Mouse (Mus musculus): ENCODE data around the gene Ctnna3.

Ctnna3 gene

DNA sequence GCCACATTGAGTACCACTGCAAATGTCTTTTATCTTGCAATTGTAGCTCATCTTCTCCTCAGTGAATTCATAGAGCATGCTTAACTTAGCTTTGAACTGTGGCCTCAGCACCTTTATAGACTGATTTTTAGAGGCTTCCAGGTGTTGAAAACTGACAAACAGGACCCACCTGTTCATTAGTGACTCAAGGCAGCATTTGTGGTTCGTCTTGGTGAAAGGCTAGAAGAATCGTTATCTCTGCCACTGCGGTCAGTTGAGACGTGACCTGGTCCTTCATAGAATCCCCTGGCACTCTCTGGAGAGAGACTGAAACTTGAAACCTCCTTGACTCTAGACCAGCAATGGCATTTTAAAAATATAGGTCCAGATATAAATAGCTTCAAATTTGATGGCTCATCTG is 96.1 kb downstream of the Ctnna3 start:
- no peak for DNase-seq (ENCODE audit: low spot score)

DNA sequence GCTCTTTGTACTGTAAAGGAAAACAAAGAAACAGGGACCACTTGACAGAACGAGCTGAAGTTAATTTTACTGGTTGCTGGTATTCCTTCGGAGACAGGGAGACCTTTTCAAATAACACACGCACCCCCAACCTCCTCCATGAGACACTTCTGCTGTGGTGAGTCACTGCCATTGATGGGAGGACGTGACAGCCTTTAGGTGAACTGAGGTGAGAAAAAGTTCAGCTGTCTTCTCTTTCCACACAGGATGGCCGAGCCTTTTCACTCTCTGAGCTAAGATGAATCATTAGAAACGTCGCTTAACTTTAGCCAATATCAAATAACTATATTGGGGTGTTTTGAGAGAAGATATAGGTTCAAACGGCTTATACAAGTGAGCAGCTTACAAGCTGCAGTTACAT is 102.5 kb downstream of the Ctnna3 start:
- DNase-seq (ENCODE audit: low spot score) = no peak

DNA sequence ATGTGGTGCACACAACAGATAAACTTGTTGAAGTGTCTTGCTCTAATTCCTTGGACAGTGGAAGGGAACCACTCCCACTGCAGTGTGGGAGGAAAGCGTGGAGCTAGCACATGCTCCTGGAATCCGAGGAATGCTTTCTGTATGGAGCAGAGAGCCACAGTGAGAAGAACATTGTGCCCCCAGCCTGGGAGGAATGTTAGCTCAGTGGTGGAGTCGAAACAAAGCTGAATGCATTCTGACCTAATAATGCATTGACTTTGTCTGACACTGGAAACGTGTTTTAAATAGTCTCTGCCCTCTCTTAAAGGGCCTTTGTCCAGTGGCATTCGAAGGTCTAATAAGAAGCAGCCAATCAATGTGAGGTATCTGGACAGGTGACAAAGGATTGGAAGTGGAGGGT is 111.9 kb downstream of the Ctnna3 start:
- DNase-seq (ENCODE audit: low spot score) = peak; percentile 55

DNA sequence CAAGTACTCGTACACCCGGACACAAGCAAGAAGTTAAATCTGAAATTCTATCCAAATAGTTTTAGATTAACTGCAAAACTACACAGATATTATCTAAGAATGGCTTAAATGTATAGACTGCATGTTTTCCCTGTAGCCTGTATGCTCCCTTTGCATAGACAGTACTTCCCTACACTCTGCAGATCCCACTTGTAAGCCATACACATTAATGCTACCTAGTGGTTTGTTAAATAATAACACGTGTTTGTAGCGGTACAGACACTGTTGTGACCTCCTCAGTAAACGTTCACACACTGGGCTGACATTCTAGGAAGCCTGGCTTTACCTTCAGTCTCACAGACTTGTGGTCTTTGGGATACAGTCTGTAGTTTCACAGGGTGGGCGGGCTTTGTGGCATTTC is 112.6 kb downstream of the Ctnna3 start:
- no peak for DNase-seq (ENCODE audit: low spot score)

DNA sequence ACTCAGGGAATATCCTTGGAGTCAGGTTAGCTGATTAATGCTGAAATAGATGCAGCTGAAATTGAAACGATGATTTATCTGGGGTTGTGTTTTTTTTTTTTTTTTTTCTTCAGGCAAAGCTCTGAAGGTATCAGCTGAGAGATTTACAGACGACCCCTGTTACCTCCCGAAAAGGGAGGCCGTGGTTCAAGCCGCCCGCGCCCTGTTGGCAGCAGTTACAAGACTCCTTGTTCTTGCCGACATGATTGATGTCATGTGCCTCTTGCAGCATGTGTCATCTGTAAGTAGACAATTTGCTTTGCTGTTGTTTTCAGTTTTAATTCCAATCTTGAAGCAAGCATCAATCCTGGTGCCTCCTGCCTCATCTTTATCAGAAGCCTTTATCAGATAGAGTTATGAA is 136.8 kb downstream of the Ctnna3 start:
- DNase-seq (ENCODE audit: low spot score) = no peak

DNA sequence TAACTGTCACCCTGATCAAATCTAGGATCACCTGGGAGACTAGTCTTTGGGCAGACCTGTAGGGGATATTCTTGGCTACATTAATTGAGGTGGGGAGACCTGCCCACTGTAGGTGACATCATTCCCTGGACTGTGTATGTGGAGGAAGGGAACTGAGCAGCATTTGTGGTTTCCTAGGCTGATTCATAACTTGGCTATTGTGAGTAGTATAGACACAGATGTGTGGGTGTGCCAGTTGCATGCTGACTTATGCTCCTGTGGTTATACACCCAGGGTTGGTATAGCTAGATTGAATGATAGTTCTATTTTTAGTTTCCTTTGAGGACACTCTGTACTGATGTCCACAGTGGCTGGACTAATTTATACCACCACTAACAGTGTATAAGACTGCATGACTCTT is 141.7 kb downstream of the Ctnna3 start:
- DNase-seq (ENCODE audit: low spot score) = no peak

DNA sequence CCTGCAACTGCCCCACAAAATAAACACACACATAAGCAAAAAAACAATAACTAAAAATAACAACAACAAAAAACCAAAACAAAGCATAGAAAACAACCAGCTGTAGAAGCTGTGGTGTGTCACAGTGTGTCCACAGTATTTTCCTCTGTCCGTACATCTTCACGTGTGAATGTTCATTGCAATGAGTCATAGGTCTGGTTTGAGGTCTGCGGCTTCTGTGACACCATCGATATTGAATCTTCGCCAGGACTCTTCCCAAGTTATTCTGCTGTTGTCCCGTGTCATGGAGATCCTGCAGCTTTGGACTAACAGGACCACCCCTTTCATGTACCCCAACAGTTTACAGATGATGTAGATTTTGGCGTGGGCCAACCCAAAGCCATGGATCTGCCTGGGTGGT is 143.0 kb downstream of the Ctnna3 start:
- no peak for DNase-seq (ENCODE audit: low spot score)

- peak; percentile 30 for DNase-seq (ENCODE audit: low spot score)
Measured at GRCm38 (mm10) chr10:63574100-63574609, 144.3 kb downstream of the Ctnna3 start.

- DNase-seq (ENCODE audit: low spot score) = peak; percentile 96
Measured at GRCm38 (mm10) chr10:63582608-63583007, 152.7 kb downstream of the Ctnna3 start.

- no peak for DNase-seq (ENCODE audit: low spot score)
Measured at GRCm38 (mm10) chr10:63583798-63584374, 154.0 kb downstream of the Ctnna3 start.

GRCm38 (mm10) chr10:63599417-63599816 is 169.5 kb downstream of the Ctnna3 start:
- DNase-seq (ENCODE audit: low spot score) = no peak

DNA sequence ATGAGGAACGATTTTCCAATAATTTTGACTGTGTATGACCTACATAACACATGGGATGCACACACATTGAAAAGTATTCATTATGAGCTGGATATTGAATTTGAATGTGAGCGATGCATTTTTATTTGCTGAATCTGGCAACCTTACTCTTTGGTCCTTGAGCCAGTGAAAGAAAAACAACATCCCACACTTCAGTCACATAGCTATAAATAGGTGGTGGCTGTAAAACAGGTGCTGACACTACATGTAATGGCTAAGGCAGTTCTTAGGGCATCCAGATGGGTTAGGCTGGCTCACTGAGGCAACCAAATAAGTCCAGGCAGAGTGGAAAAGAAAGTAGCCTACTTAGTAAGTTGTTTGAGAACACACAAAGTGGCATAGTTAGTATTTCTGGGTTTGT is 171.3 kb downstream of the Ctnna3 start:
- DNase-seq (ENCODE audit: low spot score) = no peak

DNA sequence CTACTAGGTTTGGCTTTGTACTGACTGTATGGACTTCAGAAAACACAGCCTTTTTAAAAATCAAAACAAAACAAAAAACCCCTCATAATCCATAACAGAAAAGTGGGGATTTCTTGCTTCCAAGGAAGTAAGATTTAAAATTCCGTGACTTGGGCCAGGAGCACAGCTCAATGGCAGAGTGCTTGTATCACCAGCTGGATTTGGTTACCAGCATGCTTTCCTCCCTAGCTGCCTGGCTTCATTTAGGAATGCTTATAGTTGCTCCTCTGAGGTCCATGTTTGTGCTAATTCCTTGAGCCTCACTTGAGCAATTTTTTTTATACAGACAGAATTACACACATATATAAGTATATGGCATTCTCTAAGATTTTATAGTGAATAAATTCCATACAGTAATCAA is 198.6 kb downstream of the Ctnna3 start:
- no peak for DNase-seq (ENCODE audit: low spot score)

- no peak for DNase-seq (ENCODE audit: low spot score)
Measured at GRCm38 (mm10) chr10:63633915-63634314, 204.0 kb downstream of the Ctnna3 start.

- no peak for DNase-seq (ENCODE audit: low spot score)
Measured at GRCm38 (mm10) chr10:63637987-63638386, 208.1 kb downstream of the Ctnna3 start.

DNA sequence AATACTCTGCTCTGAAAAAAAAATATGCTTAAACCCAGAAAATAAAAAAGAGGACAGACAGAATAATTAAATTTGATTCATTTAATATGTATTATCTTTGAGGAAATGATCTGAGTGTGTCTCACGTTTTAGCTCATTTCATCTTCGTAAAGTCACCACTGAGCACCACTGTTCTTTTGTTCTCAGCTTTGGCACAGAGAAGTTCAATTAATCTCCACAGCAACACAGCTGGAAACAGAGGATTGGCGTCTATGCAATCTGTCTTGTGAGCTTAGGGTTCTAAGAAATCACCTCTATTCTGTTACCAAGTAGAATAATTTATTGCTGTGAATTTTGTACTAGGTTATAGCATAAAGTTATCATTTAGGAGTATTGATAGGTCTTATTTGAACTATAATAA is 217.4 kb downstream of the Ctnna3 start:
- DNase-seq (ENCODE audit: low spot score) = no peak

DNA sequence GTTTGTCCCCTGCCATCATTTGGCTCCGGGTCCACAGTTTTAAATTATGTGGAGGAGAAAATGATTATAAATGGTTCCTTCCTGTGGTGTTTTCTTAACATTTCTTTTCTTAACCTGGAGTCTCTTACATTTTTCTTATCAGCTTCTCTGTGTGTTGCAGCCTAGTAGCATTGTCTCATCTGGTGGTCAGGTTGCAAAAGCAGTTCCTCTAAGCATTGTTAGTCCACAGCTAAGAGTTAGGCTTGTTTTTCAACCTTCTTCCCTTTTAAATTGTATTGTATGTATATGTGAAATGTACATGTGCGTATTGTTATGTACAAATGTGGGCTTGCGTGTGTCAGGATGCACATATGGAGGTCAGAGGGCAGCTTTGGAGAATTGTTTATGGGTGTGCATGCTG is 220.4 kb downstream of the Ctnna3 start:
- DNase-seq (ENCODE audit: low spot score) = no peak

- DNase-seq (ENCODE audit: low spot score) = no peak
Measured at GRCm38 (mm10) chr10:63652887-63653286, 223.0 kb downstream of the Ctnna3 start.

DNA sequence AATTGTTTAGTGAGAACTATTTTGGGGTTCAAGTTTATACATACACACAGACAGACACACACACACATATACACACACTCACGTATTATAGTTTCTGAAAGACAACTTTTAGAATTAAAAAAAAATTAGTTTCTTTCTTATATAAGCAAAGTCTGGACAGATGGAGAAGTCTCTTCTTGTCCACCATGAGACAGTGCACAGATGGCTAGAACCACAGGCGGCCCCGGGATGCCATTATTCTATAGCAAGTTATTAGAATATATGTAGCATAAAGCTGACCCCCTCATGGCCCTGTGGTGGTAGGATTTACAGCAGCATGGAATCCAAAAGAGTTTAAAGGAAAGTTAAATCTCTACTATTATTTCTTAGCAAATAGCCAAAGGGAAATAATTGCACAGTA is 223.7 kb downstream of the Ctnna3 start:
- DNase-seq (ENCODE audit: low spot score) = no peak

DNA sequence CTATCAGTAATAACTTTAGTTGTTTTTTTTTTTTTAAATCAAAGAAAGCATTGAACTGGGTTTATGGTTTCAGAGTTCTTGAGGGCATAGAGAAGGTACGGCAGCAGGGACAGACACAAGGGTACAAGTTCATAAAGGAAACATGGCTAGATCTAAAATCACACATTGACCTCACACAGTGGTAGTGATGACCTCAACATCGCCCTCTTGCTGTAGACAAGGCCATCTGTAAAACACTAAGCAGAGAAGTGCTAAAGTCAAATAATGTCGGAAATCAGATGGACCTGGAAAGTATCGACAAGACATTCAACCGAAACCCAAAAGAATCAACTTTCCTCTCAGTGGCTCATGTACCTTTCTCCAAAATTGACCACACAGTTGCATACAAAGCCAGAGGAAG is 224.7 kb downstream of the Ctnna3 start:
- DNase-seq (ENCODE audit: low spot score) = no peak

DNA sequence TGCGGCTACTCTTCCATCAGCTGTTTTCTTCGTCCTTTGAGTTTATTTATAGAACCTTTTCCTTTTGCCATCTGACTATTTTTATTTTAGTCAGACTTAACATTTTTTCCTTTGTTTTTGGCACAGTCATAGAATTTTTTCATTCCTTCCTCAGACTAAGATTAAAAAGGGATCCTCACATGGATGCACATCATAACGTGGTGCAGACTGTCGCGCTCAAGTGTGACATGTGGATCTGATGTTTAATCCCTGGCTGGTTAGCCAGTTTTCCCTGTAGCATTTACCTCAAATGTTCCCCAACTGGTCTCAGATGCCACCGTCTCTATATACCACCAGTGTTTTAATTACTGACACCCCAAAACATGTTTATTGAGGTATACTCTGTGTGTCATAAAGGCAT is 246.4 kb downstream of the Ctnna3 start:
- DNase-seq (ENCODE audit: low spot score) = no peak

GRCm38 (mm10) chr10:63689233-63689632 is 259.3 kb downstream of the Ctnna3 start:
- no peak for DNase-seq (ENCODE audit: low spot score)

GRCm38 (mm10) chr10:63689651-63690050 is 259.8 kb downstream of the Ctnna3 start:
- no peak for DNase-seq (ENCODE audit: low spot score)

- peak; percentile 62 for DNase-seq (ENCODE audit: low spot score)
Measured at GRCm38 (mm10) chr10:63692039-63692438, 262.1 kb downstream of the Ctnna3 start.

- no peak for DNase-seq (ENCODE audit: low spot score)
Measured at GRCm38 (mm10) chr10:63710211-63710610, 280.3 kb downstream of the Ctnna3 start.

Data from retina, embryonic 14.5 days (tissue).